Mouse (Mus musculus) midbrain, postnatal 0 days (tissue): ENCODE measurements around the gene Proser1. TPM values are rescaled to one million over a fixed set of nuclear protein-coding genes. Genes with fewer than 3 reads are reported as not detected.
A peak's percentile ranks its signal among the peaks of the same experiment; 100 is the strongest.

Source experiments
- ATAC-seq: fragments of 200-750 bp; cut with Nextera tagmentation; 2 replicates; pipeline ENCODE4 v1.8.0; 2017; ENCODE audit warnings: moderate number of reproducible peaks, mild to moderate bottlenecking, moderate TSS enrichment, moderate library complexity; ENCODE audit not compliant: low FRiP score
- DNase-seq: peaks from one replicate; pipeline ENCODE4 v3.0.0-alpha.2; 2015; ENCODE audit warnings: low spot score
- H3K27ac ChIP-seq: fragments of 300-500 bp; sonication (generic); 2 replicates; pipeline ENCODE4 v1.5.1; 2014; ENCODE audit warnings: low read depth, mild to moderate bottlenecking, low read length, mixed read lengths
- H3K27me3 ChIP-seq: fragments of 300-500 bp; sonication (generic); 2 replicates; pipeline ENCODE4 v1.6.1; 2014; ENCODE audit warnings: low read length, control low read depth, mixed read lengths; ENCODE audit not compliant: insufficient read depth
- H3K36me3 ChIP-seq: fragments of 300-500 bp; sonication (generic); 2 replicates; pipeline ENCODE4 v1.6.1; 2014; ENCODE audit warnings: low read length, control low read depth, mixed read lengths; ENCODE audit not compliant: insufficient read depth
- H3K4me1 ChIP-seq: fragments of 300-500 bp; sonication (generic); 2 replicates; pipeline ENCODE4 v1.6.1; 2014; ENCODE audit warnings: mild to moderate bottlenecking, control low read depth, antibody characterized with exemption, low read length, mixed read lengths; ENCODE audit not compliant: insufficient read depth
- H3K4me2 ChIP-seq: fragments of 300-500 bp; sonication (generic); 2 replicates; pipeline ENCODE4 v1.6.1; 2014; ENCODE audit warnings: low read depth, mild to moderate bottlenecking, low read length, mixed read lengths; ENCODE audit not compliant: poor library complexity, severe bottlenecking
- H3K4me3 ChIP-seq: fragments of 300-500 bp; sonication (generic); 2 replicates; pipeline ENCODE4 v1.5.1; 2014; ENCODE audit warnings: low read depth, mild to moderate bottlenecking, low read length, moderate library complexity
- H3K9ac ChIP-seq: fragments of 300-500 bp; sonication (generic); replicated peaks from 2 replicates; pipeline ENCODE4 v1.6.1; 2014; ENCODE audit warnings: mild to moderate bottlenecking, low read length, moderate library complexity, mixed read lengths; ENCODE audit not compliant: poor library complexity, severe bottlenecking
- H3K9me3 ChIP-seq: fragments of 300-500 bp; sonication (generic); 2 replicates; pipeline ENCODE4 v1.6.1; 2016; ENCODE audit warnings: low read length, control low read depth
- CTCF ChIP-seq: IDR thresholded peaks from 2 replicates; pipeline ENCODE4 v1.5.1; 2016; ENCODE audit warnings: antibody characterized with exemption, mild to moderate bottlenecking
- WGBS: fragments of 180-500 bp; shearing (Covaris S2); extraction: QIAGEN DNeasy Blood & Tissue Kit; methylation state at CpG from one replicate; pipeline ENCODE4 v1.1.7; 2014; 5-methylcytosine and 5-hydroxymethylcytosine counted together
- polyA plus RNA-seq: library from polyadenylated mRNA; unstranded; fragments of >200 nt; fragmentation: Nextera tagmentation; extraction: Ambion mirVana; gene quantifications from 2 replicates; pipeline ENCODE4 v1.2.1, GENCODE M21; 2015
- total RNA-seq: library from RNA; depleted of rRNA; stranded (reverse); fragments of >200 nt; gene quantifications from 2 replicates; pipeline ENCODE4 v1.2.3, GENCODE M21; 2014

The Proser1 gene
- total and polyA plus RNA-seq, 2 experiments from 2014 or later, result 4.9 to 15.1 TPM

- Histone ChIP-seq H3K36me3 (peaks cover 40% of the 10 kb centered on the region), H3K9ac (no peak overlapping the region), H3K4me1 (no peaks in the 10 kb centered on the region), H3K27me3 (no peaks in the 10 kb centered on the region), H3K4me3 (no peak overlapping the region), H3K4me2 (no peak overlapping the region), H3K9me3 (no peaks in the 10 kb centered on the region), H3K27ac (no peak overlapping the region)
- peak; percentile 38 for DNase-seq
- no peak for TF ChIP-seq CTCF
- 77% methylated on average over 17 of the region's 17 CpGs for WGBS
- ATAC-seq, result peak; percentile 25; the same call in 1 of the 2 replicates
These were observed 14.0 kb downstream of the Proser1 start for GRCm38 (mm10) chr3:53477468-53477867.

GRCm38 (mm10) chr3:53478419-53479046 lies 15.1 kb downstream of the Proser1 start:
- H3K4me1 ChIP-seq, result no peaks in the 10 kb centered on the region
- no peak for DNase-seq
- TF ChIP-seq CTCF, result no peak
- 98% methylated on average over 30 of the region's 30 CpGs for WGBS
- peaks cover 35% of the 10 kb centered on the region for H3K36me3 ChIP-seq
- no peak overlapping the region for H3K4me2 ChIP-seq
- no peak overlapping the region for H3K27ac ChIP-seq
- no peak overlapping the region for H3K9ac ChIP-seq
- ATAC-seq, result no peak
- no peak overlapping the region for H3K4me3 ChIP-seq
- H3K9me3 ChIP-seq, result no peaks in the 10 kb centered on the region
- no peaks in the 10 kb centered on the region for H3K27me3 ChIP-seq

GRCm38 (mm10) chr3:53483414-53484059 lies 20.1 kb downstream of the Proser1 start:
- no peak for DNase-seq
- 92% methylated on average over 8 of the region's 8 CpGs for WGBS

GRCm38 (mm10) chr3:53486561-53486960 lies 23.1 kb downstream of the Proser1 start:
- no peaks in the 10 kb centered on the region for H3K4me1 ChIP-seq
- H3K27me3 ChIP-seq, result no peaks in the 10 kb centered on the region
- ATAC-seq (no peak), DNase-seq (no peak)
- WGBS, result 86% methylated on average over 10 of the region's 10 CpGs
- H3K9me3 ChIP-seq, result no peaks in the 10 kb centered on the region
- peaks cover 3% of the 10 kb centered on the region; the same call in 1 of the 2 replicates for H3K36me3 ChIP-seq
- TF ChIP-seq CTCF, result no peak
- no peak overlapping the region for H3K4me3 ChIP-seq
- H3K27ac ChIP-seq, result no peak overlapping the region
- H3K9ac ChIP-seq, result no peak overlapping the region
- no peak overlapping the region for H3K4me2 ChIP-seq

More at GRCm38 (mm10) chr3:53483414-53484059, 20.1 kb downstream of the Proser1 start:
- no peak for ATAC-seq
- Histone ChIP-seq H3K4me3 (no peak overlapping the region), H3K4me2 (no peak overlapping the region), H3K27me3 (no peaks in the 10 kb centered on the region), H3K4me1 (no peaks in the 10 kb centered on the region), H3K9me3 (no peaks in the 10 kb centered on the region), H3K9ac (no peak overlapping the region), H3K27ac (no peak overlapping the region), H3K36me3 (peaks cover 12% of the 10 kb centered on the region; the same call in 1 of the 2 replicates)
- no peak for TF ChIP-seq CTCF

- WGBS, result 80% methylated on average over 9 of the region's 9 CpGs
- Histone ChIP-seq H3K4me3 (no peak overlapping the region), H3K27ac (no peak overlapping the region), H3K4me2 (no peak overlapping the region), H3K9me3 (no peaks in the 10 kb centered on the region), H3K36me3 (peaks cover 2% of the 10 kb centered on the region; the same call in 1 of the 2 replicates), H3K4me1 (no peaks in the 10 kb centered on the region), H3K9ac (no peak overlapping the region), H3K27me3 (no peaks in the 10 kb centered on the region)
- DNase-seq (no peak), ATAC-seq (no peak)
- no peak for TF ChIP-seq CTCF
These were observed 23.6 kb downstream of the Proser1 start for GRCm38 (mm10) chr3:53486996-53487576.

- Histone ChIP-seq H3K4me2 (no peak within 1 kb of the TSS), H3K27ac (no peak within 1 kb of the TSS), H3K9ac (no peak within 1 kb of the TSS), H3K27me3 (no peaks in the 10 kb centered on the region), H3K4me3 (no peak within 1 kb of the TSS), H3K36me3 (no peaks in the 10 kb centered on the region), H3K9me3 (no peaks in the 10 kb centered on the region), H3K4me1 (no peaks in the 10 kb centered on the region)
- DNase-seq (no peak), ATAC-seq (no peak)
- TF ChIP-seq CTCF, result no peak
- WGBS, result 80% methylated on average over 6 of the region's 6 CpGs
These were observed 24.9 kb downstream of the Proser1 start, which contains the start of gene Stoml3 for GRCm38 (mm10) chr3:53488353-53488752. Stoml3 (plus strand) TSS chr3:53488653.
